Mouse (Mus musculus): ENCODE data around the gene Hoxa3. TPM values are rescaled to one million over a fixed set of nuclear protein-coding genes. Genes with fewer than 3 reads are reported as not detected.

Gene Hoxa3
- total and polyA plus RNA-seq, 3 experiments: 0.08 to 0.38 (median 0.34) TPM

- Histone ChIP-seq H3K9ac (ENCODE audit: insufficient read depth, low read depth) (no peak overlapping the region), H3K4me1 (ENCODE audit: control insufficient read depth in 1 of 2, insufficient read depth in 2 of 2) (no peaks in the 10 kb centered on the region), H3K27me3 (replicated peaks) (no peaks in the 10 kb centered on the region), H3K4me2 (ENCODE audit: insufficient read depth, low read depth, poor library complexity, severe bottlenecking) (no peak overlapping the region), H3K4me3 (replicated peaks in 1 of 3; ENCODE audit: low read depth in 2 of 3, low read length in 2 of 3, poor library complexity in 1 of 3) (no peak overlapping the region), H3K27ac (ENCODE audit: insufficient read depth, low read depth) (no peak overlapping the region), H3K36me3 (replicated peaks in 1 of 2; ENCODE audit: control insufficient read depth in 1 of 2, insufficient read depth in 1 of 2, low read length in 1 of 2) (peaks cover 9 to 48% of the 10 kb centered on the region in 2 experiments), H3K79me2 (replicated peaks; ENCODE audit: control insufficient read depth, extremely low read depth, insufficient read depth, poor library complexity, severe bottlenecking) (no peaks in the 10 kb centered on the region), H3K9me3 (replicated peaks; ENCODE audit: low read length) (no peaks in the 10 kb centered on the region)
- DNase-seq (ENCODE audit: extremely low read depth): no peak
- no peak for TF ChIP-seq SMC3 (IDR thresholded peaks at IDR 0.05; ENCODE audit: low read depth, low read length)
- TF ChIP-seq ETS1 (conservative IDR thresholded peaks at IDR 0.05; ENCODE audit: low read depth, low read length): no peak
- TF ChIP-seq JUND (conservative IDR thresholded peaks at IDR 0.05; ENCODE audit: low read depth, low read length): no peak
- no peak for TF ChIP-seq USF1 (IDR thresholded peaks at IDR 0.05; ENCODE audit: low read depth, low read length)
- TF ChIP-seq TCF12 (IDR thresholded peaks at IDR 0.05; ENCODE audit: low read depth, low read length): no peak
- TF ChIP-seq ZC3H11A (IDR thresholded peaks at IDR 0.05; ENCODE audit: low read depth, low read length): no peak
- TF ChIP-seq MYC (IDR thresholded peaks at IDR 0.05; ENCODE audit: low read depth, low read length): no peak
- no peak for TF ChIP-seq NELFE (IDR thresholded peaks at IDR 0.05; ENCODE audit: low read depth, low read length)
- TF ChIP-seq GABPA (IDR thresholded peaks at IDR 0.05; ENCODE audit: insufficient replicate concordance, low read depth, low read length): no peak
- TF ChIP-seq RAD21 (IDR thresholded peaks at IDR 0.05; ENCODE audit: low read depth, low read length): no peak
- no peak for TF ChIP-seq RCOR1 (conservative IDR thresholded peaks at IDR 0.05; ENCODE audit: low read depth, low read length)
- no peak for TF ChIP-seq MAFK (IDR thresholded peaks at IDR 0.05; ENCODE audit: insufficient replicate concordance, low read length)
- no peak for TF ChIP-seq CHD2 (IDR thresholded peaks at IDR 0.05; ENCODE audit: low read length)
- no peak for TF ChIP-seq TBP (conservative IDR thresholded peaks at IDR 0.05; ENCODE audit: low read depth, low read length)
- no peak for TF ChIP-seq MXI1 (IDR thresholded peaks at IDR 0.05; ENCODE audit: low read depth, low read length)
- TF ChIP-seq SIN3A (IDR thresholded peaks at IDR 0.05; ENCODE audit: low read length): no peak
- dilution Hi-C loops (cut with MboI; ENCODE audit: extremely low pct_ligation_motif_present, extremely low pct_unique_long_range_greater_than_20kb, low sequenced_read_pairs) (no loop called here), in situ Hi-C loops (cut with MboI; ENCODE audit: low pct_ligation_motif_present, low pct_unique_long_range_greater_than_20kb, low sequenced_read_pairs) (no loop called here)
Observed at GRCm38 (mm10) chr6:52166431-52167077, 46.6 kb downstream of the Hoxa3 start.

GRCm38 (mm10) chr6:52165441-52166370, 47.4 kb downstream of the Hoxa3 start:
- Histone ChIP-seq H3K9me3 (replicated peaks; ENCODE audit: low read length) (no peaks in the 10 kb centered on the region), H3K9ac (ENCODE audit: insufficient read depth, low read depth) (no peak overlapping the region), H3K36me3 (replicated peaks in 1 of 2; ENCODE audit: control insufficient read depth in 1 of 2, insufficient read depth in 1 of 2, low read length in 1 of 2) (peaks cover 9 to 51% of the 10 kb centered on the region in 2 experiments), H3K4me1 (ENCODE audit: control insufficient read depth in 1 of 2, insufficient read depth in 2 of 2) (peaks cover 0 to 6% of the 10 kb centered on the region in 2 experiments; a peak in 2 of 4 replicates), H3K79me2 (replicated peaks; ENCODE audit: control insufficient read depth, extremely low read depth, insufficient read depth, poor library complexity, severe bottlenecking) (no peaks in the 10 kb centered on the region; the same call in 1 of the 2 replicates), H3K27ac (ENCODE audit: insufficient read depth, low read depth) (no peak overlapping the region), H3K4me2 (ENCODE audit: insufficient read depth, low read depth, poor library complexity, severe bottlenecking) (no peak overlapping the region), H3K27me3 (replicated peaks) (no peaks in the 10 kb centered on the region), H3K4me3 (replicated peaks in 1 of 3; ENCODE audit: low read depth in 2 of 3, low read length in 2 of 3, poor library complexity in 1 of 3) (no peak overlapping the region)
- dilution Hi-C loops (cut with MboI; ENCODE audit: extremely low pct_ligation_motif_present, extremely low pct_unique_long_range_greater_than_20kb, low sequenced_read_pairs) (no loop called here), in situ Hi-C loops (cut with MboI; ENCODE audit: low pct_ligation_motif_present, low pct_unique_long_range_greater_than_20kb, low sequenced_read_pairs) (no loop called here)
- TF ChIP-seq MYC (IDR thresholded peaks at IDR 0.05; ENCODE audit: low read depth, low read length): no peak
- TF ChIP-seq UBTF (IDR thresholded peaks at IDR 0.05; ENCODE audit: low read depth, low read length): no peak
- TF ChIP-seq CTCF (conservative IDR thresholded peaks at IDR 0.05 in 1 of 2, IDR thresholded peaks at IDR 0.05 in 1 of 2; ENCODE audit: low read depth in 2 of 2, low read length in 2 of 2): no peak
- no peak for TF ChIP-seq USF2 (conservative IDR thresholded peaks at IDR 0.05; ENCODE audit: low read depth, low read length)
- no peak for TF ChIP-seq SMC3 (IDR thresholded peaks at IDR 0.05; ENCODE audit: low read depth, low read length)
- TF ChIP-seq CHD1 (IDR thresholded peaks at IDR 0.05; ENCODE audit: low read depth, low read length): no peak
- no peak for TF ChIP-seq MAX (IDR thresholded peaks at IDR 0.05; ENCODE audit: low read length)
- TF ChIP-seq CHD2 (IDR thresholded peaks at IDR 0.05; ENCODE audit: low read length): no peak
- no peak for TF ChIP-seq RCOR1 (conservative IDR thresholded peaks at IDR 0.05; ENCODE audit: low read depth, low read length)
- TF ChIP-seq KAT2A (IDR thresholded peaks at IDR 0.05; ENCODE audit: insufficient replicate concordance, low read length): no peak
- no peak for TF ChIP-seq SIN3A (IDR thresholded peaks at IDR 0.05; ENCODE audit: low read length)
- TF ChIP-seq POLR2A (IDR thresholded peaks at IDR 0.05; ENCODE audit: low read depth, low read length): no peak
- no peak for TF ChIP-seq NRF1 (IDR thresholded peaks at IDR 0.05; ENCODE audit: low read depth, low read length)
- no peak for TF ChIP-seq ELF1 (IDR thresholded peaks at IDR 0.05; ENCODE audit: low read depth, low read length)
- no peak for TF ChIP-seq ZKSCAN1 (IDR thresholded peaks at IDR 0.05; ENCODE audit: borderline replicate concordance, low read depth, low read length)
- no peak for TF ChIP-seq TCF12 (IDR thresholded peaks at IDR 0.05; ENCODE audit: low read depth, low read length)
- no peak for TF ChIP-seq JUND (conservative IDR thresholded peaks at IDR 0.05; ENCODE audit: low read depth, low read length)
- TF ChIP-seq MAFK (IDR thresholded peaks at IDR 0.05; ENCODE audit: insufficient replicate concordance, low read length): no peak
- no peak for DNase-seq (ENCODE audit: extremely low read depth)

Measured in CH12.LX (cell line).